Mouse (Mus musculus): ENCODE data around the gene Olfr1271. TPM values are rescaled to one million over a fixed set of nuclear protein-coding genes. Genes with fewer than 3 reads are reported as not detected.

Olfr1271 gene
- polyA plus RNA-seq (2014; fragmentation: Illumina TruSeq; extraction: RNeasy Lipid Tissue Mini Kit (QIAGEN cat#74804); ENCODE audit: low read depth, low replicate concordance), result not detected

GRCm38 (mm10) chr2:90270932-90271331, at the start of gene Olfr1271:
Olfr1271 (minus strand) TSS chr2:90271032.

DNA sequence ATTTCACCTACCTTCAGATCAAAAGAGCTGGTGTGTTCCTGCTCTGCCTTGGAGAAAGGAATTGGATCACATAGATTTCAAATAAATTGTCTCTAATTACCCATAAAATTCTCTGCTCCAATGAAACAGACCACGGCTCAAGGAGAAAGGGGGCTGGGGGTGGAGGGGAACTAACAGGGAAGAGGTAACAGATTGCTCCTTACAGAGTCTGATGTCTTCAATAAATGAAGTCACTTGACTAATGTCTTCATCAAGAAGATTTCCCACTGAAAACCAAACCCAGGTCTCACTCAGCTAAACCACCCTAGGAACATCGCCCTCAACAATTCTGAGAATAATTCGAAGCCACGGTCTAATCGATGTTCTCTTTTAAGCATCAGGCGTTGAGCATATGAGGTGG, 21.9 kb upstream of the Olfr1271 start, which contains the start of gene Olfr1272:
Gene Olfr1272, minus strand, starts transcription at position 101 of the 400 bp plus-strand sequence.

DNA sequence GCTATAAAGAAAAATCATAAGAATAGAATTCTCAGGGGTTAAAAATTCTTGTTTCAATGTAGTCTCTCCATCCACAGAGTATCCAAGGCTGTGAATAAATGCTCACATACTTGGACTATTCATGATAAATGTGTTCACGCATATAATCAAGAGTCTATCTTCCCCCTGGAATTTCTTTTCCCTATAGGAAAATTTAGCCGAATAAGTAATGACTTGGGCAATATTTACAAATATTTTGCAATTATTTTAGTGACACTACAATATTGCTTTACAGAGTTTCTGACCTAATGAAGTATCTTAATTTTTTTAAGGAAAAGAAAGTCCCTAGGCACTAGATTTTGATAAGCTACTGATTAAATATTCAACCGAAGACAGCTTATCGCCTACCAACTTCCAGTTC, 13.3 kb downstream of the Olfr1271 start, which contains the start of gene Olfr142:
Gene Olfr142, minus strand, starts transcription at position 101 of the 400 bp plus-strand sequence.

GRCm38 (mm10) chr2:90224393-90224792, 46.4 kb downstream of the Olfr1271 start, which contains the start of gene Olfr1506:
Olfr1506 (minus strand) TSS chr2:90224493.

Other genes starting within 250 kb of the Olfr1271 start
- not detected for gene Olfr1264, start 245.5 kb downstream of the Olfr1271 start, polyA plus RNA-seq (2014; fragmentation: Illumina TruSeq; extraction: RNeasy Lipid Tissue Mini Kit (QIAGEN cat#74804); ENCODE audit: low read depth, low replicate concordance)
- not detected for gene Olfr1265, start 235.7 kb downstream of the Olfr1271 start, polyA plus RNA-seq (2014; fragmentation: Illumina TruSeq; extraction: RNeasy Lipid Tissue Mini Kit (QIAGEN cat#74804); ENCODE audit: low read depth, low replicate concordance)
- not detected for gene Olfr140, start 207.4 kb downstream of the Olfr1271 start, polyA plus RNA-seq (2014; fragmentation: Illumina TruSeq; extraction: RNeasy Lipid Tissue Mini Kit (QIAGEN cat#74804); ENCODE audit: low read depth, low replicate concordance)
- not detected for gene Olfr1269, start 149.6 kb downstream of the Olfr1271 start, polyA plus RNA-seq (2014; fragmentation: Illumina TruSeq; extraction: RNeasy Lipid Tissue Mini Kit (QIAGEN cat#74804); ENCODE audit: low read depth, low replicate concordance)
- gene Olfr32, start 128.7 kb downstream of the Olfr1271 start, polyA plus RNA-seq (2014; fragmentation: Illumina TruSeq; extraction: RNeasy Lipid Tissue Mini Kit (QIAGEN cat#74804); ENCODE audit: low read depth, low replicate concordance), result not detected
- gene Olfr1270, start 117.9 kb downstream of the Olfr1271 start, polyA plus RNA-seq (2014; fragmentation: Illumina TruSeq; extraction: RNeasy Lipid Tissue Mini Kit (QIAGEN cat#74804); ENCODE audit: low read depth, low replicate concordance), result not detected
- not detected for gene Olfr1506, start 46.5 kb downstream of the Olfr1271 start, polyA plus RNA-seq (2014; fragmentation: Illumina TruSeq; extraction: RNeasy Lipid Tissue Mini Kit (QIAGEN cat#74804); ENCODE audit: low read depth, low replicate concordance)
- gene Olfr142, start 13.4 kb downstream of the Olfr1271 start, polyA plus RNA-seq (2014; fragmentation: Illumina TruSeq; extraction: RNeasy Lipid Tissue Mini Kit (QIAGEN cat#74804); ENCODE audit: low read depth, low replicate concordance), result not detected
- not detected for gene Olfr1272, start 21.8 kb upstream of the Olfr1271 start, polyA plus RNA-seq (2014; fragmentation: Illumina TruSeq; extraction: RNeasy Lipid Tissue Mini Kit (QIAGEN cat#74804); ENCODE audit: low read depth, low replicate concordance)
- not detected for gene Gm13769, start 51.2 kb upstream of the Olfr1271 start, polyA plus RNA-seq (2014; fragmentation: Illumina TruSeq; extraction: RNeasy Lipid Tissue Mini Kit (QIAGEN cat#74804); ENCODE audit: low read depth, low replicate concordance)
- not detected for gene Olfr1274-ps, start 127.7 kb upstream of the Olfr1271 start, polyA plus RNA-seq (2014; fragmentation: Illumina TruSeq; extraction: RNeasy Lipid Tissue Mini Kit (QIAGEN cat#74804); ENCODE audit: low read depth, low replicate concordance)